Mouse (Mus musculus): ENCODE data around the gene Phgdh. TPM values are rescaled to one million over a fixed set of nuclear protein-coding genes. Genes with fewer than 3 reads are reported as not detected.
"Not testable (repeated sequence)": the region's sequence is repeated elsewhere in the genome, so short reads cannot be mapped to it uniquely, and the experiment has no call there.

The Phgdh gene
- 23.3 and 26.8 TPM in 2 replicates for polyA plus RNA-seq (2012; rRNA removed)

DNA sequence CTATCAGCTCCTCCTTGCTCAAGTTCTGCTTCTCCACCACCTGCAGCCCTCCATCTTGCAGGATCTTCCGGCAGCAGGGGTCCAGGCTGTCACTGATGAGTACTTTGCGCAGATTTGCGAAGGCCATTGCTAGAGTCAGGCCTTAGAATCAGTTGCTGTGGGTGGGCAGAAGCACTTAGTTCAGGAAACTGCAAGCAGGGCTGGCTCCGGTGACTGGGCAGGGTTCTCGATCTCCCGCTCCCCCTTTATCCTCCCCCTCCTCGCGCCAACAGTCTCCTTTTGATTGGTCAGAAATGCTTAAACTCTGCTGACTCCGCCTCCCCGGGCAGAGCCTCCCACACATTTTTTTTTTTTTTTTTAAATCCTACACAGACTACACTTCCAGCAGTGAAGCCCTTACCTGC, at the start of gene Phgdh:
Gene Phgdh (minus strand): TSS at position 285 of the 404 bp plus-strand sequence.
- not testable (repeated sequence) for DNase-seq (ENCODE audit: low read depth, low spot score)
- WGBS: 1% methylated on average over 10 of the region's 10 CpGs

DNA sequence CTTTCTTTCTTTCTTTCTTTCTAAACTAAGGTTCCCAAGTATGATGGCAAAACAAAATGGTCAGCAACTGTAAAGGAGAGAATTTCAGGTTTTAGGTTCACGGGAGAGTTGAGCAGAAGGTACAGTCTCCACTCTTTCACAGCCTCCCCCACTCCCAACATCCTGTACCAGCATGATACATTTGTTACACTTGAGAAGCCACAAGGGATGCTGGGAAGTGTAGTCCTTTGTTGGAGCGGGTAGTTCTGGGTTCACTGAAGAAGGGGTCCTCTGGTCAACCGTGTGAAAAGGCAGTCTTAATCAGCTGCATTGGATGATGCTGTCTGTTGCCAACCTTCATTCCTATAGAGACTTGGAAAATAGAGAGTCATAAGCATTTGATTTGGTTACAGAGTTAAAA, 49.5 kb upstream of the Phgdh start:
- DNase-seq (ENCODE audit: low read depth, low spot score): no peak
- WGBS: 87% methylated on average over 3 of the region's 3 CpGs

DNA sequence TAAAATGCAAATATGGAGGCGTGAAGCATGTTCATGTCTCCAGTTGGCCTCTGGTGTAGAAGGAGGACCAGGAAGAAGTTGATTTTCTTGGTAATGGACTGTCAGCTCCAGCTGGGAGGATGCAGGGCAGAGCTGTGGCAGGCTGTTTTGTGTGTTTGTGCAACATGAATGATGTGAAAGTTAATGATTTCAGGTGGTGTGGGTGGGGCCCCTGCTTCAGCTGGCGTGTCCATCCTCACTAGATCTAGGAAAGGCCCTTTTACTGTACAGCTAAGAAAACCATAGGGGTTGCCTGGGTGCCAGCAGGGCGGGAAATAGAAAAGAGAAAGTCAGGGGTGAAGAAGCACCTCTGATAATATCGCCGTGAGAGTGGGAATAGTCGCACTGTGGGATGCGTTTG, 48.0 kb upstream of the Phgdh start:
- DNase-seq (ENCODE audit: low read depth, low spot score): no peak
- WGBS: 68% methylated on average over 7 of the region's 7 CpGs

DNA sequence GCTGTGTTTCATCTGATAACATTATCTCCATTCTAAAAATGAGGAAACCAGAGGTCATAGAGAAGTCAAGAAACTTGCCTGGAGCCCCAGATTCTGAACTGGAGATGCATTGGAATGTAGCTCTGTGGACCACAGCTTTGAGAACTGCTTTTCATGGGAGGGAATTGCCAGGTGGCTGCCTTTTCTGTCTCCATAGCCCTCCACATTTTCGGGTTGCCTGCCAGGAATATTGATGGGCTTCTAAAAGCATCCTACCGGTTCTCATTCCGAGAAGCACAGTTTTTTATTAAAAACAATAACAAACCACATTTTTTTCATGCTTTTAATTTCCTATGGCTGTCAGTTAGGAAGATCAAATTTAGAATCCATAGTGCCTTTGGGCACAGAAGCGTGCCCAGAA, 47.3 kb upstream of the Phgdh start:
- DNase-seq (ENCODE audit: low read depth, low spot score): no peak

GRCm38 (mm10) chr3:98383024-98383790, 43.4 kb upstream of the Phgdh start:
- 12% methylated on average over 21 of the region's 21 CpGs for WGBS
- no peak for DNase-seq (ENCODE audit: low read depth, low spot score)

More for the DNA sequence above, 47.3 kb upstream of the Phgdh start:
- WGBS: 76% methylated on average over 4 of the region's 4 CpGs

GRCm38 (mm10) chr3:98382246-98382939, 42.6 kb upstream of the Phgdh start, which contains the start of gene Zfp697:
Gene Zfp697 (plus strand): TSS chr3:98382461.
- peak; percentile 25 for DNase-seq (ENCODE audit: low read depth, low spot score)
- WGBS: 1% methylated on average over 42 of the region's 42 CpGs

DNA sequence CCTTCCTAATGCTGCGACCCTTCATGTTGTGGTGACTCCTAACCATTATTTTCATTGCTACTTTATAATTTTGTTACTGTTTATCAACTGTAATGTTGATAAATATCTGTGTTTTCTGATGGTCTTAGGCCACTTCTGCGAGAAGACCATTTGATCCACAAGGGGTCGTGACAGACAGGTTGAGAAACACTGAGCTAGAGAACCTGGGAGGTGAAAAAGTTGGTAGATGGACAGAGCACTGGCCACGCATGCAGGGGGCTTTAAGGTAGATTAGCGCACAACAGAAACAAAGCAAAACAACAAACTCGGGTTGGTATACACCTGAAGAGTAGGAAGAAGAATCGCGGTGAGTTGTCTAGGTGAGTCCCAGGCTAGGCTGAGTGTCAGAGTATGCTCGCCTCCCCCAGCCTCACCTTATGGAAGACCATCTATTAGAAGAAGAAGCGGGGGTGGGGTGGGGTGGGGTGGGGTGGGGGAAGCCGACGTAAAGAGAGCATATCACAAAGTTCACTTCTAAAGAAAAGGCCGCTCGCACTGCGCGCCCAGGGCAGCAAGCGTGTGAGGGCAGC, 42.0 kb upstream of the Phgdh start:
- WGBS: 8% methylated on average over 17 of the region's 17 CpGs
- DNase-seq (ENCODE audit: low read depth, low spot score): no peak

GRCm38 (mm10) chr3:98379236-98379635, 39.4 kb upstream of the Phgdh start:
- 23% methylated on average over 7 of the region's 7 CpGs for WGBS

DNA sequence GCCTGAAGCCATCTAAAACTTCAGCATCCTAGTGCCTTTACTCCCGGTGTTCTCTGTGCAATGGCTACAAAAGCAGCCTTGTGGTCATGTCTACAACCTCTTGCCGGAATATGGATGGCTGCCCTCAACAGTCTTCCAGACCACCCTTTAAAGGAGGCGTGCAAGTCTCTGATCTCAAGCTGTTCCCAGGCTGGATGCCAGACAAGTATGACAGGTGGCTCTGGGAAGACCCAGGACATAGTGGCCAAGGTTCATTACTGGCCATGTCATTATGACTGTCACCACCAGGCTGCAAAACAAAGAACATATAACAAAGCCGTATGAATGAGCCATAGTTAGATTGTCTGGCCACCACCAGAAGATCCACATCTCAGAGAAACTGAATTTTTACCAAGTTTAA, 38.5 kb upstream of the Phgdh start:
- DNase-seq (ENCODE audit: low read depth, low spot score): no peak
- WGBS: 78% methylated on average over 4 of the region's 4 CpGs

More at GRCm38 (mm10) chr3:98379236-98379635, 39.4 kb upstream of the Phgdh start:
- DNase-seq (ENCODE audit: low read depth, low spot score): no peak

- WGBS: 76% methylated on average over 5 of the region's 5 CpGs
- DNase-seq (ENCODE audit: low read depth, low spot score): no peak
Observed at GRCm38 (mm10) chr3:98374980-98375379, 35.2 kb upstream of the Phgdh start.

DNA sequence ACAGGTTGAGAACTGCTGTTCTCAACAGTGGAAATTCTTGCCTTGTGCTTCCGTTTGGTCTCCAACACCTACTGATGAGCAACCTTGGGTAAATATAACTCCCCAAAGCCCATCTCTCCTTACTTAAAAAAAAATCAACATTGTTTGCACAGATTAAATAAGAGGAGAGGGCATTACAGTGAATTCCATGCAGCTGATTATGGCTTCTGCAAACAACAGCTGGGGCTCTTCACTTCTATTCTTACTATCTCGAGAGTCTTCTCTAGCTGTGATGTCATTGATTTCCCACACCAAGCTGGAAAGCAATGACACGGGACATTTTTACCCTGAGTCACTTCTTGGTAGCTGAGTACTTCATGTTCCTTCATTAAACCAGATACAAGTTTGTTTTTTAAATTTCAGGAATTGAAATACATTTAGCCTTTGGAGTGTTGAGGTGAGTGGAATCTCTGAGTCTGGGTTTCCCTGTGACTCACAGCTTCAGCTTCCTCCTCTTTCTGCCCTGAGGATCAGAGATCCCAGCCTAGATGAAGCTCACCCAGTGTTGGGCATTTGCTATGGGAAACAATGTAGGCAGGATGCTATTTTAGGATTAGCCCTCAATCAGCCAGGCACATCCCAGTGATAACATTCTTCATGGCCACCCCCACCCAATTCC, 34.4 kb upstream of the Phgdh start:
- no peak for DNase-seq (ENCODE audit: low read depth, low spot score)
- 45% methylated on average over 3 of the region's 3 CpGs for WGBS

- WGBS: 94% methylated on average over 2 of the region's 2 CpGs
- DNase-seq (ENCODE audit: low read depth, low spot score): no peak
Observed at GRCm38 (mm10) chr3:98368776-98369175, 29.0 kb upstream of the Phgdh start.

- 48% methylated on average over 4 of the region's 4 CpGs for WGBS
- DNase-seq (ENCODE audit: low read depth, low spot score): no peak
Observed at GRCm38 (mm10) chr3:98368283-98368682, 28.5 kb upstream of the Phgdh start.

- no peak for DNase-seq (ENCODE audit: low read depth, low spot score)
- 87% methylated on average over 4 of the region's 4 CpGs for WGBS
Observed at GRCm38 (mm10) chr3:98366823-98367222, 27.0 kb upstream of the Phgdh start.

DNA sequence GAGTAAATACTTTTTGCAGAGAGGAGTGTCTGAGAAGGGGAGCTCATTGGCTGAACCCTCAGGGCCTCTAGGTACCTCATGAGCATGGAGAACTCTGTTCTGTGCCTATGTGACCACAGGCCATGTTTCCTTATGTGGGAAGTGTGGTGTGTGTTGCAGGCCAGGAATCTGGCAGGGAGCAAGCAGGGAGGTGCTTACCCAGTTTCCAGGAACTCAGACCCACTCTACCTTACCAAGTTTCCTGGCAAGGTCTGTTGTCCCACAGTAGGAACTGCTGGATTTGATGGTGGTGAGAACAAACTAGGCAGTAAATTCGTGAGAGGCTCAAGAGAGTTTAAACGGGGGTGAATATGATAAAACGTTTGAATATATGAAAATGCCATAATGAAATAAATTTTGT, 26.3 kb upstream of the Phgdh start:
- WGBS: 76% methylated on average over 3 of the region's 3 CpGs
- DNase-seq (ENCODE audit: low read depth, low spot score): no peak

GRCm38 (mm10) chr3:98362753-98363152, 23.0 kb upstream of the Phgdh start:
- 18% methylated on average over 2 of the region's 2 CpGs for WGBS
- DNase-seq (ENCODE audit: low read depth, low spot score): no peak

DNA sequence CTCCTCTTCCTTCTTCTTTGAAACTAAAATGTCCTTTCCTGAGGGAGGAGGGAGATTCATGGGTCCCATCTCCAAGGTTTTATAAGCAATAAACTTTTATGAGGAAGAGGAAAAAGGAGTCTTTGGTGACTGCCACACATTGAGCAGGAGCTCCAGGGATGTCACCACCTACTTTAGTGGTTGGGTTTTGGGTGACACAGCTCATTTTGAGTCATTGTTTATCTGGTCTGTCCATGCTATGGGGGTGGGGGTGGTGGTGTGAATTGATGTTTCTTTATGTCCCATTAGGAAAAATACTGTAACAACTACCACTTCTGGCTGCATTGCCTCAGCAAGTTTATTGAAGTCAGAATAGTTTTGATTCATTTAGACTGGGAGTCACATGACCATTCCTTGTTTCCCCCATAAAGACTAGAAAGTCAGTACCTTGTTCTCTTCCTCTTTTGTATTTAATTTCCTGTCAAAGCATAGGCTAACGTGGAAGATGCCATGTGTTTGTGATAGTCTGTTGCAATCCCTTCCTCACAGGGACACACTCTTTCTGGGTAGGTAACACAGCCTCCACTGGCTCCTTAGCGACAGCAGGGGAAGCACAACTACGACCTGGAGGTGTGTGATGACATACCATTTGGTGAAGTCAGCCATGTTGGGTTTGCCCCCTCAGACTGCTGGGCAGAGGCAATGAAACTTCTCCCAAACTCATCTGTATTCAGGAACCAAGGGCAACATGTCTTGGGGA, 17.0 kb upstream of the Phgdh start:
- DNase-seq (ENCODE audit: low read depth, low spot score): no peak

DNA sequence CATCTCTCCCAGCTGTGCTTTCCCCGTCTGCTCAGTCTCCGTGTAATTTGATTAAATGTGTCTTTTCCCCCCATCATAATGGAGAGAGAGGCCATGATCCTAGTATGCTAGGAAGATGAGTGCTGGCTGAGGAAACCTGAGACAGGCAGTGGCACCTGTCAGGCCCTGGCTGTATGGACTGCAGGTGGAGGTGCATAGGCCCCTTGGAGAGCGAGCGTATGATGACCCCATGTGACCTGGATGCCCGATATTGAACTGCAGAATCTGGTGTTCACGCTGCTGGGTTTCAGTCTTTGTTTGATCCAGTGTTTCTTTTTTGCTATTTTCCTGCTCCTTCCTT, 16.2 kb upstream of the Phgdh start:
- WGBS: 69% methylated on average over 6 of the region's 6 CpGs
- no peak for DNase-seq (ENCODE audit: low read depth, low spot score)

More for the DNA sequence above, 17.0 kb upstream of the Phgdh start:
- 51% methylated on average over 3 of the region's 3 CpGs for WGBS

DNA sequence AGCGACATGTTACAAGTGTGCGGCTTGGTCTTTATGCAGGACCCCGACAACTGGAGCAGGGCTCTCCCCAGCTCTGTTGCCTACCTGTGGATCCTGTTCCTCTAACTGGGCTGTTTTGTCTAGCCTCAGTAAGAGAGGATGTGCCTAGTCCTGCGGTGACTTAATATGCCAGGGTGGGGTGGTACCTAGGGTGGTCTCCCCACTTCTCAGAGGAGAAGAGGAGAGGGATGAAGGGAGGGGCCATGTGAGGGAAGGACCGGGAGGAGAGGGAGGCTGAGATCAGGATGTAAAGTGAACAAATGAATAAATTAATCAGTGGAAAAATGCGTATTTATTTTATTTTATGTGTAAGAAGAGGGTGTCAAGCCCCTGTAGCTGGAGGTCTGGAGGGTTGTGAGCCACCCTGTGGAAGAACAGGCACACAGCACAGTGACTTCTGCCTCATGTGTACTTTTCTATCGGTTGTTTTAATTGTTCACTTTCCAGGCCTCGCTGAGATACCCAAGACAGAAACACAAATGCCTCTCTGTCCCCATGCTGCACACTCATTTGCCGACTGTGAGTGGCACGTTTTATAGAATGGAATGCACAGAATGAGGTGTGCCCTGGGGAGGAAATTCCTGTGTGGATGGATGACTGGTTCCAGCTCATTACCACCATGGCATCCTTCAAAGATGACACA, 15.7 kb upstream of the Phgdh start:
- WGBS: 61% methylated on average over 10 of the region's 10 CpGs
- DNase-seq (ENCODE audit: low read depth, low spot score): no peak
